Mouse (Mus musculus): ENCODE results near the gene Cpne1. TPM values are rescaled to one million over a fixed set of nuclear protein-coding genes. Genes with fewer than 3 reads are reported as not detected.

Cpne1 gene
- polyA plus RNA-seq, 1 experiment, result 121 TPM

DNA sequence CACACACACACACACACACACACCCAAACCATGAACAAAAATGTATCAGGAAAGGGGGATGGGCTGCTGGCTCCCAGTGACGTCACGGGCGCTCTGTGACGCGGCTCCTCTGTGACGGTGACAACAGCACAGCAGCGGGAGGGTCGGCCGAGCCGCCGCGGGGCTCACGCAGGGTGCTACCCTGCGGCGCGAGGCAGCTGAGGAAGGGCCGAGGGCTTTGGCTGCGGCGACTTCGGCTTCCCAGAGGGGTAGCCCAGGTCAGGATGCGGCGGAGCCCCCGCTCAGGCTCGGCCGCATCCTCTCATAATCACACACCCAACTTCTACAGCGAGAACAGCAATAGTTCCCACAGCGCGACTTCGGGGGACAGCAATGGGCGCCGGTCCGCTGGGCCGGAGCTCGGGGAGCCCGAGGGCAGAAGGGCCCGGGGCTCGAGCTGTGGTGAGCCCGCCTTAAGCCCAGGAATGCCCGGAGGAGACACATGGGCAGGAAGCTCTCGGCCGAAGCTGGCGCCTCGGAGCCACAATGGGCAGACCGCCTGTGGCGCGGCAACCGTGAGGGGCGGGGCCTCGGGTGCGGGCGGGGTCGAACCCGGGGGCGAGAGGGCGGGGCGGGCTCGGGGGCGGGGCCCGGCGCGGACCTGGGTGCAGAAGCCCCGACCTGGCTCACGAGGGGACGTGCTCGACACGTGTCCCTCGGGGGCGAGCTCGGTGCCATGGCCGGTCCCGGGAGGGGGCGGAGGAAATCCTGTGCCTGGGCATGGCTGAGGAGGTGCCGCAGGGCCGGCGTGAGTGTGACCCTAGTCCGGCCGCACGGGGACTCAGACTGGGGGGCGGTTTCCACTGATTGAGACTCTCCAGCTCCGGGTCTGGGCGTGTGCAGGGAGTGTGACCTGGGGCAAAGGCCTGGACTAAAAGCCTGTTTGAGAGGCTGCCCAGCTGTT is 46.4 kb downstream of the Cpne1 start, which contains the start of gene Spag4:
Gene Spag4 (plus strand): TSS at position 77 of the 943 bp plus-strand sequence.
- WGBS, result under 1% methylated on average over 81 of the region's 81 CpGs
- peak; percentile 71 for DNase-seq
- Histone ChIP-seq H3K4me1 (ENCODE audit: control insufficient read depth, insufficient read depth, low read length) (no peaks in the 10 kb centered on the region), H3K4me3 (replicated peaks; ENCODE audit: extremely low read depth, low read depth, low read length) (peak within 1 kb of the TSS; percentile 64)
- TF ChIP-seq CTCF (IDR thresholded peaks at IDR 0.05; ENCODE audit: insufficient read depth, low read length) (no peak), POLR2A (IDR thresholded peaks at IDR 0.05; ENCODE audit: borderline replicate concordance, extremely low read depth, low read depth, low read length) (no peak)

DNA sequence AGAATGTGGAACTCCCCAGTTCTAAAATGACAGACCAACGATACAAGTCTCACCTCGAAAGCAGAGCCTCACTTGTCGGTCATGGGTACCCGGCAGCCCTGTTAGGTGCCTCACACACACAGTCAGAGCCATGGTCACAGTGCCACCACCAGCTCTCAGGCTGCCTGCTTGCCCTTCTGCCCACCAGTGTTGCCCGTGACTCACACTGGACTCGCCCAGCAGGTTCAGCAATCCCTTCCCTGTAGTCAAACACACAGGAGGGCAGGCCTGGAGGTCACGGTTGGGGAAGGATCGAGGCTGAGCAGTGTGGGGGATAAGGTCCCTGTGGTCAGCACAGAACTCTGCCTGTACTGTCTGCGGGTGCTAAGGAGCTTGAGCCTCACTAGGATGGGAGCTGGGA is 58.9 kb downstream of the Cpne1 start, which contains the start of gene Fer1l4:
Gene Fer1l4 (minus strand): TSS at position 132 of the 400 bp plus-strand sequence.
- Histone ChIP-seq H3K4me3 (replicated peaks; ENCODE audit: extremely low read depth, low read depth, low read length) (no peak within 1 kb of the TSS), H3K4me1 (ENCODE audit: control insufficient read depth, insufficient read depth, low read length) (peaks cover 3% of the 10 kb centered on the region; the same call in 1 of the 2 replicates)
- TF ChIP-seq POLR2A (IDR thresholded peaks at IDR 0.05; ENCODE audit: borderline replicate concordance, extremely low read depth, low read depth, low read length) (no peak), CTCF (IDR thresholded peaks at IDR 0.05; ENCODE audit: insufficient read depth, low read length) (no peak)
- 74% methylated on average over 9 of the region's 9 CpGs for WGBS
- DNase-seq, result no peak

DNA sequence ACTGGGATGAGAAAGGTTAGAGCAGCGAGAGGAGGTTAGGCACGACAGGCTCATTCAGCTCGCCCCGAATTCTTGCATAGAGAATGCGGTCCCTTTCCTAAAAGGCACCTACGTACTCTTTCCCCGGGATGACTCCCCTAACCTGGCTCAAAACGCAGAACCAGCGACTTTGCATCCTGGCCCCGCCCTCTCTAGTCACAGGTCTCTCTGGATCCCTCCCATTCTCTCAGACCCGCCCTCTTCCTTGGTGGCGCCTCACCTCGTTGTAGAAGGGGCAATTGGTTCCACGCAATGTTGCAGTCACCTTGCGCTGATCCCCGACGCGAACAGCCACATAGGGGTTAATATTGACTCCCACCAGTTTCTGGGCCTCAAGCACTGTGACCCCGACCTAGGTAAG is 63.8 kb downstream of the Cpne1 start:
- peak; percentile 13 for DNase-seq
- TF ChIP-seq CTCF (IDR thresholded peaks at IDR 0.05; ENCODE audit: insufficient read depth, low read length), result no peak
- TF ChIP-seq POLR2A (IDR thresholded peaks at IDR 0.05; ENCODE audit: borderline replicate concordance, extremely low read depth, low read depth, low read length), result no peak
- no peaks in the 10 kb centered on the region for H3K4me1 ChIP-seq (ENCODE audit: control insufficient read depth, insufficient read depth, low read length)
- no peak overlapping the region for H3K4me3 ChIP-seq (replicated peaks; ENCODE audit: extremely low read depth, low read depth, low read length)
- WGBS, result 10% methylated on average over 19 of the region's 19 CpGs

- H3K4me3 ChIP-seq (replicated peaks; ENCODE audit: extremely low read depth, low read depth, low read length), result no peak overlapping the region
- TF ChIP-seq POLR2A (IDR thresholded peaks at IDR 0.05; ENCODE audit: borderline replicate concordance, extremely low read depth, low read depth, low read length), result no peak
- H3K4me1 ChIP-seq (ENCODE audit: control insufficient read depth, insufficient read depth, low read length), result no peaks in the 10 kb centered on the region
- no peak for DNase-seq
- WGBS, result 73% methylated on average over 8 of the region's 8 CpGs
These were observed 68.9 kb downstream of the Cpne1 start for GRCm38 (mm10) chr2:156042903-156043302.

DNA sequence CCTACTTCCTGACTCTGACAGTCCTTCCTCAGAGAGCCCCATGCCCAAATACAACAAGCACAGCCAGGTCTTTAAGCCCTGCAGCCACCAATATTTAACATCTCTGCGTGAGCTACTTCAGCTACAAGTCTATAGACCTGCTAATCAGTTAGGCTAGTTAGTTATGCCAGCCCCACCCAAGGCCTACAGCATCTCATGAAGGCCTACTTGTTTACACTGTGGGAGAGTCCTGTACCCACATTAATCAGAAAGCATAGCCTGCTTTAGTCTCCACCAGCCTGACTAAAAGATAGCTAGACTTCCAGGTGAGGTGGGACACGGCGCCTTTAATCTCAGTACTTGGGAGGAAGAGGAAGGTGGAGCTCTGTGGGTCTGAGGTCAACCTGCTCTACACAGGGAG is 72.4 kb downstream of the Cpne1 start:
- no peak for DNase-seq
- Histone ChIP-seq H3K4me3 (replicated peaks; ENCODE audit: extremely low read depth, low read depth, low read length) (no peak overlapping the region), H3K4me1 (ENCODE audit: control insufficient read depth, insufficient read depth, low read length) (no peaks in the 10 kb centered on the region)
- 88% methylated on average over 3 of the region's 3 CpGs for WGBS
- no peak for TF ChIP-seq POLR2A (IDR thresholded peaks at IDR 0.05; ENCODE audit: borderline replicate concordance, extremely low read depth, low read depth, low read length)
- no peak for TF ChIP-seq CTCF (IDR thresholded peaks at IDR 0.05; ENCODE audit: insufficient read depth, low read length)

GRCm38 (mm10) chr2:156025482-156025881 is 86.3 kb downstream of the Cpne1 start:
- no peak overlapping the region for H3K4me3 ChIP-seq (replicated peaks; ENCODE audit: extremely low read depth, low read depth, low read length)
- DNase-seq, result no peak
- no peak for TF ChIP-seq POLR2A (IDR thresholded peaks at IDR 0.05; ENCODE audit: borderline replicate concordance, extremely low read depth, low read depth, low read length)
- TF ChIP-seq CTCF (IDR thresholded peaks at IDR 0.05; ENCODE audit: insufficient read depth, low read length), result no peak
- H3K4me1 ChIP-seq (ENCODE audit: control insufficient read depth, insufficient read depth, low read length), result no peaks in the 10 kb centered on the region

Other genes with a start within 250 kb of the Cpne1 start
- gene Uqcc1, start 181.7 kb downstream of the Cpne1 start, polyA plus RNA-seq (2012; rRNA removed), result 13.5 and 24.0 TPM in 2 replicates
- not detected in 2 replicates for gene Gm15557, start 171.2 kb downstream of the Cpne1 start, polyA plus RNA-seq (2012; rRNA removed)
- 0.37 and 0.59 TPM in 2 replicates for gene Gdf5, start 166.6 kb downstream of the Cpne1 start, polyA plus RNA-seq (2012; rRNA removed)
- gene Cep250, start 155.5 kb downstream of the Cpne1 start, polyA plus RNA-seq (2012; rRNA removed), result 7.1 and 9.1 TPM in 2 replicates
- gene 6430550D23Rik, start 104.0 kb downstream of the Cpne1 start, polyA plus RNA-seq (2012; rRNA removed), result 1.0 and 1.8 TPM in 2 replicates
- gene Ergic3, start 103.9 kb downstream of the Cpne1 start, polyA plus RNA-seq (2012; rRNA removed), result 227 and 260 TPM in 2 replicates
- gene Fer1l4, start 59.0 kb downstream of the Cpne1 start, polyA plus RNA-seq (2012; rRNA removed), result 0.63 and 0.98 TPM in 2 replicates
- gene Spag4, start 46.8 kb downstream of the Cpne1 start, polyA plus RNA-seq (2012; rRNA removed), result 1.1 and 1.8 TPM in 2 replicates
- 12.5 and 21.1 TPM in 2 replicates for gene Rbm12, start within 50 bp of the Cpne1 start, polyA plus RNA-seq (2012; rRNA removed)
- 5.1 and 6.5 TPM in 2 replicates for gene Gm28036, start 15.1 kb upstream of the Cpne1 start, polyA plus RNA-seq (2012; rRNA removed)
- gene Romo1, start 32.1 kb upstream of the Cpne1 start, polyA plus RNA-seq (2012; rRNA removed), result 203 and 218 TPM in 2 replicates
- 40.6 and 42.8 TPM in 2 replicates for gene Nfs1, start 32.2 kb upstream of the Cpne1 start, polyA plus RNA-seq (2012; rRNA removed)
- 65.2 and 81.0 TPM in 2 replicates for gene Rbm39, start 68.3 kb upstream of the Cpne1 start, polyA plus RNA-seq (2012; rRNA removed)
- 15.8 and 19.9 TPM in 2 replicates for gene Phf20, start 84.5 kb upstream of the Cpne1 start, polyA plus RNA-seq (2012; rRNA removed)
- 0.96 and 1.2 TPM in 2 replicates for gene Cnbd2, start 200.3 kb upstream of the Cpne1 start, polyA plus RNA-seq (2012; rRNA removed)
- gene Scand1, start 200.7 kb upstream of the Cpne1 start, polyA plus RNA-seq (2012; rRNA removed), result 157 and 282 TPM in 2 replicates

All from lung, adult 2 months (tissue).